Mouse (Mus musculus): ENCODE measurements at regions not wholly inside any gene's neighbourhood (a gene's known extent, or its start where the extent isn't known, plus 50 kb on each side); places are given as distances from the start of the nearest gene placed in this dataset.

DNA sequence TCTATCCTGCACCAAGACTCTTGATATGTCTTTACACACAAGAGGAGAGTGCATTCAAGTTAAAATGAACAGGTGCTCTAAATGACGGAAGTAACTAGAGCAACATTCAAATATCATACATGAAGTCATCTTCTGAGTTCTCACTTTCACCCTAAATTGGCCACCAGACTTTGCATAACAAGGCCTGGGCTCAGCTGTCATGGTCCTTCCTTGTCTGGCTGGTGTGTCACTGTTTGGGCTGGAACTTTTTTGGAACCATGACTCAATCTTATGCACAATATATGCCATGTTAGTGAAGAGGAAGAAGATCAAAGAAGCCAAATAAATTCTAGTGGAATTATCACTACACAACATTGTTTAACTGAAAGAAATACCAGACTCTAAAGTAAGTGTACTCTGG, 318.7 kb upstream of the BB014433 start:
- TF ChIP-seq CTCF (conservative IDR thresholded peaks at IDR 0.05; ENCODE audit: low read length) (no peak), POU5F1 (IDR thresholded peaks at IDR 0.05; ENCODE audit: borderline replicate concordance, low read length) (no peak), NANOG (IDR thresholded peaks at IDR 0.05; ENCODE audit: borderline replicate concordance, low read length) (no peak)
